Mouse (Mus musculus) brain, embryonic 14.5 days (tissue): ENCODE results near the gene Tmem102.

ENCODE experiments used
- CTCF ChIP-seq: fragments of 200-500 bp; IDR thresholded peaks from 2 replicates; pipeline ENCODE4 v1.5.1; 2012; ENCODE audit warnings: inconsistent platforms, mild to moderate bottlenecking, moderate library complexity, borderline replicate concordance; ENCODE audit not compliant: insufficient read depth, insufficient read length; ENCODE audit errors: extremely low read depth
- POLR2A ChIP-seq: fragments of 200-500 bp; IDR thresholded peaks from 2 replicates; pipeline ENCODE4 v1.6.1; 2012; ENCODE audit warnings: mild to moderate bottlenecking, inconsistent platforms, borderline replicate concordance; ENCODE audit not compliant: poor library complexity, insufficient read depth, insufficient read length, severe bottlenecking; ENCODE audit errors: extremely low read depth

DNA sequence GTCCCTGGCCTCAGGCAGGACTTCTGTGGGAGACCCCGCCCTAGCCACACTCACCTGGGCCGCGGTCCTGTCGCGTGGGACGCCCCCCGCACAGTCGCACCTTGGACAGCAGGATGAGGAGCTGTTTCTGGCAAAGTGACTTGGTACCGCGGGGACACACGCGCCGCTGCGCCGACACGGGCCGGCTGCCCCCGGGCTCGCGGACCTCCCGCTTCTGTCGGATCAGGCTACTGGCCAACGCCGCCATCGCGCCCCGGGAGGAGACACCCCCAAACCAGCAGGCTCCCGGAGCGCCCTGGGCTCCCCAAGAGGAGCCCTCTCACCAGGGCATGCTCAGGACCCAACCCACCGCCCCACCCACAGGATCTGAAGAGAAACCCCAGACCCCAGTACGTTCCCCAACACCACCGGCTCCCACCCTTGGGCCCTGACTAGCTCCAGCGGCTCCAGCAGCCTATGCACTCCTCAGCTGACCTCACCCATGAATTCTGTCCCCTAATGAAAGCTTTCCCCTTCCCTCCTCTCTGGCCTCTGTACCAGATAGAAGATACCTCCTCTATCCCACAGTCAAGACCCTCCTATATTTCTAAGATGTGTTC, 3.9 kb downstream of the Tmem102 start, which contains the start of gene Fgf11:
- TF ChIP-seq CTCF (no peak), POLR2A (no peak)
